Mouse (Mus musculus): ENCODE results near the gene Slc17a5.

DNA sequence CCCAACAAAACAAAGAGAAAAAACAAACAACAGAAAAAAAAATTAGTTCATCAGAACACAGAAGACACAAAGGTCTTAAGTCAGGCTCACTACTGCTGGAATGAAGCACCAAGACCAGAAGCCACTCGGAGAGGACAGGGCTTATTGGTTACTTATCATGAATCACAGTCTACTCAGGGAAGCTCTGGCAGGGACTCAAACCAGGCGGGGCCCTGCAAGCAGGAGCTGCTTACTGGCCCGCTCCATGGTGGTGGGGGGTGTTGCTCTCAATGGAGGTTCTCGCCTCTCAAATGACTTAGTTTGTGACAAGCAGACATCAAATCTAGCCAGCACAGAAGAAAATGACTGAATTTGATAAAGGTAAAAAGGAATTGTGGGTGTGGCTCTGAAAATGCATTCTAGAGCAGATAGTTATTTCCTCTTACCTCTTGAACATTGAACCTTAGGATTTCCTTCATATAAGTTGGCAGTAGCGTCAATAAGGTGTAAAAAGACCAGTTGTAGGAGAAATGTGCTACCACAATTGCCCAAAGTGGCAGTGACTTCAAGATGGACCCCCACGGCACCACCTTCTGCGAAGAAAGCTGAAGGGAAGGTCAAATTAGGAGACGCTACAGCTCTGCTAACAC lies 29.1 kb downstream of the Slc17a5 start:
- TF ChIP-seq POLR2A (IDR thresholded peaks at IDR 0.05; ENCODE audit: borderline replicate concordance, extremely low read depth, insufficient read depth, insufficient read length, poor library complexity, severe bottlenecking) (no peak), CTCF (IDR thresholded peaks at IDR 0.05; ENCODE audit: borderline replicate concordance, extremely low read depth, insufficient read depth, insufficient read length) (no peak)

Data from brain, embryonic 14.5 days (tissue).